Mouse (Mus musculus) telencephalon, adult 2 months (tissue): ENCODE results near the gene Olfr281.
"Not testable (repeated sequence)": the region's sequence is repeated elsewhere in the genome, so short reads cannot be mapped to it uniquely, and the experiment has no call there.

Experiments used
- DNase-seq: peaks from one replicate; pipeline ENCODE4 v3.0.0-alpha.2; 2011; ENCODE audit warnings: low read depth, low spot score

The Olfr281 gene

GRCm38 (mm10) chr15:98452288-98452687 lies at the start of gene Olfr281:
Gene Olfr281, plus strand, starts transcription at chr15:98452588.
- DNase-seq, result no peak

- no peak for DNase-seq
Observed at GRCm38 (mm10) chr15:98408406-98409060, 43.9 kb upstream of the Olfr281 start.

- no peak for DNase-seq
Observed at GRCm38 (mm10) chr15:98409635-98410034, 42.8 kb upstream of the Olfr281 start.

- no peak for DNase-seq
Observed at GRCm38 (mm10) chr15:98410249-98410648, 42.1 kb upstream of the Olfr281 start.

GRCm38 (mm10) chr15:98415996-98416395 lies 36.4 kb upstream of the Olfr281 start:
- no peak for DNase-seq

GRCm38 (mm10) chr15:98416802-98417201 lies 35.6 kb upstream of the Olfr281 start:
- DNase-seq, result not testable (repeated sequence)

- DNase-seq, result not testable (repeated sequence)
Observed at GRCm38 (mm10) chr15:98417285-98417684, 35.1 kb upstream of the Olfr281 start.

- no peak for DNase-seq
Observed at GRCm38 (mm10) chr15:98418096-98418495, 34.3 kb upstream of the Olfr281 start.

GRCm38 (mm10) chr15:98420897-98421296 lies 31.5 kb upstream of the Olfr281 start:
- no peak for DNase-seq

GRCm38 (mm10) chr15:98424326-98424725 lies 28.1 kb upstream of the Olfr281 start:
- no peak for DNase-seq

- DNase-seq, result no peak
Observed at GRCm38 (mm10) chr15:98424753-98425152, 27.6 kb upstream of the Olfr281 start.

GRCm38 (mm10) chr15:98425188-98425587 lies 27.2 kb upstream of the Olfr281 start:
- no peak for DNase-seq

- not testable (repeated sequence) for DNase-seq
Observed at GRCm38 (mm10) chr15:98430925-98431324, 21.5 kb upstream of the Olfr281 start, which contains the start of gene Olfr282. Gene Olfr282, plus strand, starts transcription at chr15:98431225.

GRCm38 (mm10) chr15:98444561-98444960 lies 7.8 kb upstream of the Olfr281 start:
- DNase-seq, result no peak

- no peak for DNase-seq
Observed at GRCm38 (mm10) chr15:98448521-98448920, 3.9 kb upstream of the Olfr281 start.

- no peak for DNase-seq
Observed at GRCm38 (mm10) chr15:98469596-98469995, 17.2 kb downstream of the Olfr281 start, which contains the start of gene OR5BS1P. Gene OR5BS1P, plus strand, starts transcription at chr15:98469896.

- no peak for DNase-seq
Observed at GRCm38 (mm10) chr15:98471539-98471938, 19.2 kb downstream of the Olfr281 start.

GRCm38 (mm10) chr15:98474958-98475357 lies 22.6 kb downstream of the Olfr281 start:
- no peak for DNase-seq

GRCm38 (mm10) chr15:98475382-98475781 lies 23.0 kb downstream of the Olfr281 start:
- no peak for DNase-seq

GRCm38 (mm10) chr15:98476281-98476680 lies 23.9 kb downstream of the Olfr281 start:
- no peak for DNase-seq

GRCm38 (mm10) chr15:98479568-98480102 lies 27.2 kb downstream of the Olfr281 start:
- no peak for DNase-seq

GRCm38 (mm10) chr15:98482701-98483100 lies 30.3 kb downstream of the Olfr281 start, which contains the start of gene Lalba:
Gene Lalba, minus strand, starts transcription at chr15:98482721.
- no peak for DNase-seq
